Mouse (Mus musculus): ENCODE measurements at regions not wholly inside any gene's neighbourhood (a gene's known extent, or its start where the extent isn't known, plus 50 kb on each side); places are given as distances from the start of the nearest gene placed in this dataset.

DNA sequence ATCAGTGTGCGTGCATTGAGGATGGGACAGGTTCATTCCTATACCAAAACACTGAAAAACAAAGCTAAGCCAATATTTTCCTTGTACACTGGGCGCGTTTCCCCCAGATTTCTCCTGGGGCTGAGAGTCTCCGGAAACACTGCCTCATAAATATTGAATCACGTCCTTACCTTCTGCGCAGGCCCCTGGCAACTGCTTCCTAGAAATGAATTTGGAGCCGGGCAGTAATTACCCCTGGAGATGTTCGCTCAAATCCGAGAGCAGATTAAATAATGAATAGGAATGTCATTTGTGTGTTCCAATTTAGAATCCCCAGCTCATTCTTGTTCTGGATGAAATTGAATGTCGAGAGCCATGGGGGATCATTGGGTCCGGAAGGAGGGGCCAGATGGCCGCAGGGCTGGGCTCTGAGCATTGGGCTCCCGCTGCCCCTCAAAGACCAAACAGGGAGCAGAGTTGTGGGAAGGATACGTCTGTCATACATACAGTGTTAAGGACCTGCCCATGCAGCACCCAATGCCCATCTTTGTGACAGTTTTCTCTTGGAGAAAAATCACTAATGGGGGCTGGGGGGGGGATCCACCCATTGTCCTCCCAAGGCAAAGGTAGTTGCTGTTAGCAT is 117.7 kb upstream of the Kcng1 start:
- Histone ChIP-seq H3K27me3 (replicated peaks) (peaks cover 24% of the 10 kb centered on the region), H3K4me1 (ENCODE audit: control insufficient read depth in 1 of 2, insufficient read depth in 2 of 2) (peaks cover 0 to 5% of the 10 kb centered on the region in 2 experiments; a peak in 1 of 4 replicates), H3K9me3 (replicated peaks; ENCODE audit: low read length) (no peaks in the 10 kb centered on the region), H3K4me2 (ENCODE audit: insufficient read depth, low read depth, poor library complexity, severe bottlenecking) (no peak overlapping the region), H3K9ac (ENCODE audit: insufficient read depth, low read depth) (no peak overlapping the region), H3K36me3 (replicated peaks in 1 of 2; ENCODE audit: control insufficient read depth in 1 of 2, insufficient read depth in 1 of 2, low read length in 1 of 2) (no peaks in the 10 kb centered on the region), H3K27ac (ENCODE audit: insufficient read depth, low read depth) (no peak overlapping the region), H3K79me2 (replicated peaks; ENCODE audit: control insufficient read depth, extremely low read depth, insufficient read depth, poor library complexity, severe bottlenecking) (no peaks in the 10 kb centered on the region), H3K4me3 (replicated peaks in 1 of 3; ENCODE audit: low read depth in 2 of 3, low read length in 2 of 3, poor library complexity in 1 of 3) (no peak overlapping the region)
- dilution Hi-C loops (cut with MboI; ENCODE audit: extremely low pct_ligation_motif_present, extremely low pct_unique_long_range_greater_than_20kb, low sequenced_read_pairs): no loop called here
- in situ Hi-C loops (cut with MboI; ENCODE audit: low pct_ligation_motif_present, low pct_unique_long_range_greater_than_20kb, low sequenced_read_pairs): no loop called here
- no peak for DNase-seq (ENCODE audit: extremely low read depth)
- TF ChIP-seq TCF12 (IDR thresholded peaks at IDR 0.05; ENCODE audit: low read depth, low read length): no peak
- TF ChIP-seq HCFC1 (IDR thresholded peaks at IDR 0.05; ENCODE audit: low read depth, low read length): no peak
- TF ChIP-seq KAT2A (IDR thresholded peaks at IDR 0.05; ENCODE audit: insufficient replicate concordance, low read length): no peak
- TF ChIP-seq E2F4 (IDR thresholded peaks at IDR 0.05; ENCODE audit: insufficient replicate concordance, low read depth, low read length): no peak
- no peak for TF ChIP-seq USF1 (IDR thresholded peaks at IDR 0.05; ENCODE audit: low read depth, low read length)
- TF ChIP-seq ZKSCAN1 (IDR thresholded peaks at IDR 0.05; ENCODE audit: borderline replicate concordance, low read depth, low read length): no peak
- no peak for TF ChIP-seq PAX5 (IDR thresholded peaks at IDR 0.05; ENCODE audit: low read length)
- no peak for TF ChIP-seq GABPA (IDR thresholded peaks at IDR 0.05; ENCODE audit: insufficient replicate concordance, low read depth, low read length)
- no peak for TF ChIP-seq ELF1 (IDR thresholded peaks at IDR 0.05; ENCODE audit: low read depth, low read length)
- TF ChIP-seq IRF4 (IDR thresholded peaks at IDR 0.05; ENCODE audit: low read depth, low read length): no peak
- TF ChIP-seq NELFE (IDR thresholded peaks at IDR 0.05; ENCODE audit: low read depth, low read length): no peak
- TF ChIP-seq MEF2A (IDR thresholded peaks at IDR 0.05; ENCODE audit: borderline replicate concordance, low read depth, low read length): no peak
- TF ChIP-seq ZNF384 (IDR thresholded peaks at IDR 0.05; ENCODE audit: low read depth, low read length): no peak
- TF ChIP-seq POLR2A (IDR thresholded peaks at IDR 0.05; ENCODE audit: low read depth, low read length): no peak
- no peak for TF ChIP-seq MYC (IDR thresholded peaks at IDR 0.05; ENCODE audit: low read depth, low read length)
- no peak for TF ChIP-seq UBTF (IDR thresholded peaks at IDR 0.05; ENCODE audit: low read depth, low read length)
- no peak for TF ChIP-seq CHD2 (IDR thresholded peaks at IDR 0.05; ENCODE audit: low read length)
- no peak for TF ChIP-seq USF2 (conservative IDR thresholded peaks at IDR 0.05; ENCODE audit: low read depth, low read length)
- TF ChIP-seq MAFK (IDR thresholded peaks at IDR 0.05; ENCODE audit: insufficient replicate concordance, low read length): no peak
- TF ChIP-seq NRF1 (IDR thresholded peaks at IDR 0.05; ENCODE audit: low read depth, low read length): no peak

DNA sequence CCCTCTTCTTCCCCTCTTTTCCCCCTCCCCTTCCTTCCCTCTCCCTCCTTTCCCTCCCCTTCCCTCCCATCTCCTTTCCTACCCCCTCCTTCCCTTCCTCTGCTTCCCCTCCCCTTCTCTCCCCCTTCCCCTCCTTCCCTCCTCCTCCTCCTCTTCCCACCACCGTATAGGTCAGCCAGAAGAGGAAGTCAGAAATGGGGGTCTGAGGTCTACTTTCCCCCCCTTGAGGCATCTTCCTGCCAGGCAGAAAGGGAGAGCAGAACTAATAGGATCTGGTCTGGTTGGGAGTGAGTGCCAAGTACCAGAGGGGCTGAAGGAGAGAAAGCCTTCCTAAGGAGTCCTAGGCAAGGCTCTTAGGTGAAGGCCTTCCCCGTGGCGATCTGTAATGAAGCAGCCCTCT is 114.8 kb upstream of the Kcng1 start:
- Histone ChIP-seq H3K9ac (ENCODE audit: insufficient read depth, low read depth) (no peak overlapping the region), H3K4me1 (ENCODE audit: control insufficient read depth in 1 of 2, insufficient read depth in 2 of 2) (peaks cover 0 to 5% of the 10 kb centered on the region in 2 experiments; a peak in 1 of 4 replicates), H3K9me3 (replicated peaks; ENCODE audit: low read length) (peaks cover 4% of the 10 kb centered on the region), H3K36me3 (replicated peaks in 1 of 2; ENCODE audit: control insufficient read depth in 1 of 2, insufficient read depth in 1 of 2, low read length in 1 of 2) (no peaks in the 10 kb centered on the region), H3K27me3 (replicated peaks) (peaks cover 19% of the 10 kb centered on the region), H3K4me3 (replicated peaks in 1 of 3; ENCODE audit: low read depth in 2 of 3, low read length in 2 of 3, poor library complexity in 1 of 3) (no peak overlapping the region), H3K27ac (ENCODE audit: insufficient read depth, low read depth) (no peak overlapping the region), H3K4me2 (ENCODE audit: insufficient read depth, low read depth, poor library complexity, severe bottlenecking) (no peak overlapping the region), H3K79me2 (replicated peaks; ENCODE audit: control insufficient read depth, extremely low read depth, insufficient read depth, poor library complexity, severe bottlenecking) (no peaks in the 10 kb centered on the region)
- TF ChIP-seq SIN3A (IDR thresholded peaks at IDR 0.05; ENCODE audit: low read length) (no peak), MAZ (IDR thresholded peaks at IDR 0.05; ENCODE audit: low read depth, low read length) (no peak), JUND (conservative IDR thresholded peaks at IDR 0.05; ENCODE audit: low read depth, low read length) (no peak), BHLHE40 (IDR thresholded peaks at IDR 0.05; ENCODE audit: low read depth, low read length) (no peak), MAX (IDR thresholded peaks at IDR 0.05; ENCODE audit: low read length) (no peak), GABPA (IDR thresholded peaks at IDR 0.05; ENCODE audit: insufficient replicate concordance, low read depth, low read length) (no peak), MYC (IDR thresholded peaks at IDR 0.05; ENCODE audit: low read depth, low read length) (no peak), USF1 (IDR thresholded peaks at IDR 0.05; ENCODE audit: low read depth, low read length) (no peak), CHD1 (IDR thresholded peaks at IDR 0.05; ENCODE audit: low read depth, low read length) (no peak), EP300 (IDR thresholded peaks at IDR 0.05; ENCODE audit: low read length) (no peak)
- in situ Hi-C loops (cut with MboI; ENCODE audit: low pct_ligation_motif_present, low pct_unique_long_range_greater_than_20kb, low sequenced_read_pairs): no loop called here
- no peak for DNase-seq (ENCODE audit: extremely low read depth)
- dilution Hi-C loops (cut with MboI; ENCODE audit: extremely low pct_ligation_motif_present, extremely low pct_unique_long_range_greater_than_20kb, low sequenced_read_pairs): no loop called here

Data from CH12.LX (cell line).